Mouse (Mus musculus): Measurements from ENCODE around the gene Colq.

GRCm38 (mm10) chr14:31565478-31566212 is 25.5 kb downstream of the Colq start:
- TF ChIP-seq POLR2A (IDR thresholded peaks at IDR 0.05; ENCODE audit: insufficient read length, low read depth) = no peak
- TF ChIP-seq USF1 (IDR thresholded peaks at IDR 0.05; ENCODE audit: low read depth) = no peak

All from myocyte (in vitro differentiated cells).